Mouse (Mus musculus): ENCODE measurements around the gene Prss53.

DNA sequence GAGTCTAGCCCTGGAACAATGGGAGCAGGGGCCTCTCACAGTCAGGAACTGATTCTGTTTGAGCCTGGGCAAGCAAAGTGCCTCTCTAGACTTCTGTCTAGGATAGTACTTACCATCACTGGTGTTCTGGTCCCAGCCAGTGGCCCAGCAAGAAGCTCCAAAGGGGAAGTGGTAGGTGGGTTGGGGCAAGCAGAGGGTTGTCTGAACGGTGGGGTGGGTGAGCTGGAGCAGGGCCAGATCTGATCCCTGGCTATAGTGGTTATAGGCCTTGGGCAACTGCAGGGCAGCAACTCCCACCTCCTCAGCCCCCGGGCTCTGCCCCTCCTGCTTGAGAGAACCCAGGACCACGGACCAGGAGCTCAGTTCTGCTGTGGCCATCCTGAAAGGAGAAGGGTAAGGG, 1.9 kb downstream of the Prss53 start:
- TF ChIP-seq CTCF (IDR thresholded peaks at IDR 0.05; ENCODE audit: low read depth) (no peak), EP300 (IDR thresholded peaks at IDR 0.05; ENCODE audit: low read depth) (no peak)

Measured in liver, embryonic 14.5 days (tissue).